Mouse (Mus musculus) heart, postnatal 0 days (tissue): Measurements from ENCODE around the gene Gga2.

Experiments
- CTCF ChIP-seq: IDR thresholded peaks from 2 replicates; pipeline ENCODE4 v1.5.1; 2016; ENCODE audit warnings: antibody characterized with exemption, control low read depth, low read depth
- EP300 ChIP-seq: IDR thresholded peaks from 2 replicates; pipeline ENCODE4 v1.6.1; 2016; ENCODE audit warnings: antibody characterized with exemption, low read depth

GRCm38 (mm10) chr7:122018978-122019377 is 2.0 kb downstream of the Gga2 start:
- TF ChIP-seq CTCF (no peak), EP300 (no peak)
